Mouse (Mus musculus) left cerebral cortex, postnatal 10 days (tissue): ENCODE measurements around the gene Fastkd5. TPM values are rescaled to one million over a fixed set of nuclear protein-coding genes. Genes with fewer than 3 reads are reported as not detected.
"Not testable (repeated sequence)": the region's sequence is repeated elsewhere in the genome, so short reads cannot be mapped to it uniquely, and the experiment has no call there.

Source experiments
- DNase-seq, 2 experiments: peaks; one replicate each; pipeline ENCODE4 v3.0.0; 2021 to 2022; ENCODE audit warnings: low spot score in 2 of 2, mixed read lengths in 1 of 2; ENCODE audit errors: extremely low spot score in 1 of 2
- intact Hi-C: fragments of 180-260 bp; cut with DNase I; formaldehyde crosslinking; loops from one replicate; pipeline ENCODE4 v1.15.1; 2025
- total RNA-seq, 2 experiments: library from RNA; stranded (reverse); gene quantifications; 2 replicates each; pipeline ENCODE4 v1.2.3; 2021

Fastkd5 gene
- total RNA-seq, result 1 to 10 TPM; 8.0 TPM

GRCm38 (mm10) chr2:130629839-130630203 lies at the start of gene Fastkd5, which contains the start of gene Ubox5:
TSS of gene Fastkd5 (minus strand) at chr2:130630027.
TSS of gene Ubox5 (minus strand) at chr2:130630038.
- DNase-seq, result peak; percentile 91 to 92
- intact Hi-C loops, result no loop called here

- intact Hi-C loops, result no loop called here
These were observed 49.3 kb upstream of the Fastkd5 start for GRCm38 (mm10) chr2:130679154-130679553.

GRCm38 (mm10) chr2:130677211-130677610 lies 47.4 kb upstream of the Fastkd5 start:
- DNase-seq, result no peak
- intact Hi-C loops, result no loop called here

More at GRCm38 (mm10) chr2:130679154-130679553, 49.3 kb upstream of the Fastkd5 start:
- no peak for DNase-seq

- intact Hi-C loops, result loop anchor here (10.0 kb wide), 1 partner anchor 103 kb away; the partner anchor contains the start of gene Mrps26
- DNase-seq, result peak; percentile 83 to 91
These were observed 37.7 kb upstream of the Fastkd5 start, which contains the start of gene Itpa for GRCm38 (mm10) chr2:130667559-130667958. TSS of gene Itpa (plus strand) at chr2:130667610.

GRCm38 (mm10) chr2:130664102-130664701 lies 34.4 kb upstream of the Fastkd5 start, which contains the start of gene Ddrgk1:
TSS of gene Ddrgk1 (minus strand) at chr2:130664659.
- intact Hi-C loops, result loop anchor here (10.0 kb wide), 1 partner anchor 99 kb away; the partner anchor contains the start of gene Mrps26
- DNase-seq, result peak; percentile 93 to 94

GRCm38 (mm10) chr2:130663342-130663741 lies 33.5 kb upstream of the Fastkd5 start:
- no peak for DNase-seq
- intact Hi-C loops, result loop anchor here (10.0 kb wide), 1 partner anchor 99 kb away; the partner anchor contains the start of gene Mrps26

- intact Hi-C loops, result no loop called here
- no peak for DNase-seq
These were observed 28.7 kb upstream of the Fastkd5 start for GRCm38 (mm10) chr2:130658530-130658929.

- DNase-seq, result peak in 1 of 2 experiments; percentile 32
- intact Hi-C loops, result no loop called here
These were observed 27.7 kb upstream of the Fastkd5 start for GRCm38 (mm10) chr2:130657541-130657940.

- intact Hi-C loops, result no loop called here
- DNase-seq, result no peak
These were observed 26.7 kb upstream of the Fastkd5 start for GRCm38 (mm10) chr2:130656536-130656935.

- DNase-seq, result no peak
- intact Hi-C loops, result no loop called here
These were observed 26.0 kb upstream of the Fastkd5 start for GRCm38 (mm10) chr2:130655660-130656339.

GRCm38 (mm10) chr2:130653760-130654159 lies 23.9 kb upstream of the Fastkd5 start:
- intact Hi-C loops, result no loop called here
- no peak for DNase-seq

- DNase-seq, result no peak
- intact Hi-C loops, result no loop called here
These were observed 23.5 kb upstream of the Fastkd5 start for GRCm38 (mm10) chr2:130653303-130653702.

GRCm38 (mm10) chr2:130649028-130649427 lies 19.2 kb upstream of the Fastkd5 start:
- DNase-seq, intact Hi-C loops: not testable (repeated sequence)

- intact Hi-C loops, result no loop called here
These were observed 15.4 kb upstream of the Fastkd5 start for GRCm38 (mm10) chr2:130645198-130645597.

GRCm38 (mm10) chr2:130642684-130643369 lies 13.0 kb upstream of the Fastkd5 start, which contains the start of gene Lzts3:
TSS of gene Lzts3 (minus strand) at chr2:130642803.
- DNase-seq, result peak; percentile 83 to 97
- intact Hi-C loops, result no loop called here

More at GRCm38 (mm10) chr2:130645198-130645597, 15.4 kb upstream of the Fastkd5 start:
- DNase-seq, result no peak

- DNase-seq, result no peak
- intact Hi-C loops, result no loop called here
These were observed 12.4 kb upstream of the Fastkd5 start for GRCm38 (mm10) chr2:130642197-130642660.

GRCm38 (mm10) chr2:130641351-130642025 lies 11.7 kb upstream of the Fastkd5 start:
- no peak for DNase-seq
- intact Hi-C loops, result no loop called here

GRCm38 (mm10) chr2:130639276-130639675 lies 9.4 kb upstream of the Fastkd5 start:
- intact Hi-C loops, result no loop called here

More at GRCm38 (mm10) chr2:130639276-130639675, 9.4 kb upstream of the Fastkd5 start:
- no peak for DNase-seq
